Mouse (Mus musculus) heart, adult 8-10 months (tissue): Measurements from ENCODE around the gene Apon. TPM values are rescaled to one million over a fixed set of nuclear protein-coding genes. Genes with fewer than 3 reads are reported as not detected.
"Not testable (repeated sequence)": the region's sequence is repeated elsewhere in the genome, so short reads cannot be mapped to it uniquely, and the experiment has no call there.

Experiments used
- DNase-seq: peaks from one replicate; pipeline ENCODE4 v3.0.0; 2022; ENCODE audit warnings: low spot score
- total RNA-seq, 4 experiments: library from RNA; stranded (reverse); gene quantifications; 2 replicates each; pipeline ENCODE4 v1.2.4; 2022

The Apon gene
- total RNA-seq, 4 experiments from 2014 or later = not detected

DNA sequence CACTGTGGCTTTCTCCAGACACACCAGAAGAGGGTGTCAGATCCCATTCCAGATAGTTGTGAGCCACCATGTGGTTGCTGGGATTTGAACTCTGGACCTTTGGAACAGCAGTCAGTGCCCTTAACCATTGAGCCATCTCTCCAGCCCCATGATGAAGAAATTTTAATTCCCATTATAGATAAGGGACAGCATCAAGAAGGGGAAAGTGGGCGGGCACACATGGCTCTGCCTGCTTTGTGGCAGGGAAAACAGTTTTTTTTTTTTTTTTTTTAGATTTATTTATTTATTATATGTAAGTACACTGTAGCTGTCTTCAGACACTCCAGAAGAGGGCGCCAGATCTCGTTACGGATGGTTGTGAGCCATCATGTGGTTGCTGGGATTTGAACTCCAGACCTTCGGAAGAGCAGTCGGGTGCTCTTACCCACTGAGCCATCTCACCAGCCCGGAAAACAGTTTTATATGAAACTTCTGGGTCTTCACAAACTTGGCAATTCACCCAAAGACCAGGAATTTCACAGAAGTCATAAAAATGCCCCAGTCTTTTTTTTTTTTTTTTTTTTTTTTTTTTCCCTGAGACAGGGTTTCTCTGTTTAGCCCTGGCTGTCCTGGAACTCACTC is 19.0 kb downstream of the Apon start:
- DNase-seq = not testable (repeated sequence)

DNA sequence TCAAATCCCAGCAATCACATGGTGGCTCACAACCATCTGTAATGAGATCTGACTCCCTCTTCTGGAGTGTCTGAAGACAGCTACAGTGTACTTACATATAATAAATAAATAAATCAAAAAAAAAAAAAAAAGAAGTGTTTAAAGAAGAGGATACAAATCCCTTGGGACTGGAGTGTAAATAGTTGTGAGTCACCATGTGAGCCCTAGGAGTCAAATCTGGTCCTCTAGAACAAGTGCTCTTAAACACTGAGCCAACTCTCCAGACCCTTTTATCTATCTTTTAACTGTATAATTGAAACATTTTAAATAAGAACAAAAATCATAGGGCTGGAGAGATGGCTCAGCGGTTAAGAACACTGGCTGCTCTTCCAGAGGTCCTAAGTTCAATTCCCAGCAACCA is 21.5 kb downstream of the Apon start:
- DNase-seq = not testable (repeated sequence)

DNA sequence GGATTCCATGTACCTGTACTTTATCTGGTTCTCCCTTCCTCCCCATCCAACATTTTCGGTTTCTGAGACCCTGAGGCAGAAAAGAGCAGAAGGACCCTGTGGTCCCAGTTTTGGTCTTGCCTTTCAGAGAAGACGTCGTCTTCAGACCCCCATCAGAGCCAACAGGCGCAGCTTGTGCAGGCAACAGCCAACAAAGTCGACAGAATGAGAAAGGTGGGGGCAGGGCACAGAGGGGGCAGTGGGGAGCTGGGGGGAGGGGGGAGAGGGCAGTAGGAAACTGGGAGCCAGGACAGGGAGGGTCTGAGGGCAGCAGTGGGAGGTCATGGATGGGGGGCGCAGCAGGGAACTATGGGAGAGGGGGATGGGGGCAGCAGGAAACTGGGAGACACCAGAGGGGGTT is 24.3 kb downstream of the Apon start:
- no peak for DNase-seq

DNA sequence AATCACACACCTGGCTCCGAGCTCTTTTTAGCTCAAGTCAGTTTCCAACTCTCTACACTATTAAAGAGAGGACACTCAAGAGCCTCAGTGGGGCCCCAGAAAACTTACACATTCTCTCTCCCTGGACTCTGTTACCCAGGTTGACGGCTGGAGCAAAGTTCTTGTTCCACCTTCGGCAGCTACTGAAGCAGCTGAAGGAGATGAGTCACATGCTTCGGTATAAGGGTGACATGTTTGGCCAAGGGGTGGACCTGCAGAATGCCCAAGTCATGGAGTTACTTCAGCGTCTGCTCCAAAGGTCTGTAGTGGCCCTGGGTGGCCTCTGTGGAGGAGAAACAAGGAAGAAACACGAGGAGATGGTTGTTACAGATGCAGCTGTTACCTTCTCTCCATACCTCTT is 27.0 kb downstream of the Apon start:
- DNase-seq = no peak

GRCm38 (mm10) chr10:128281682-128282081 is 27.8 kb downstream of the Apon start:
- DNase-seq = no peak

DNA sequence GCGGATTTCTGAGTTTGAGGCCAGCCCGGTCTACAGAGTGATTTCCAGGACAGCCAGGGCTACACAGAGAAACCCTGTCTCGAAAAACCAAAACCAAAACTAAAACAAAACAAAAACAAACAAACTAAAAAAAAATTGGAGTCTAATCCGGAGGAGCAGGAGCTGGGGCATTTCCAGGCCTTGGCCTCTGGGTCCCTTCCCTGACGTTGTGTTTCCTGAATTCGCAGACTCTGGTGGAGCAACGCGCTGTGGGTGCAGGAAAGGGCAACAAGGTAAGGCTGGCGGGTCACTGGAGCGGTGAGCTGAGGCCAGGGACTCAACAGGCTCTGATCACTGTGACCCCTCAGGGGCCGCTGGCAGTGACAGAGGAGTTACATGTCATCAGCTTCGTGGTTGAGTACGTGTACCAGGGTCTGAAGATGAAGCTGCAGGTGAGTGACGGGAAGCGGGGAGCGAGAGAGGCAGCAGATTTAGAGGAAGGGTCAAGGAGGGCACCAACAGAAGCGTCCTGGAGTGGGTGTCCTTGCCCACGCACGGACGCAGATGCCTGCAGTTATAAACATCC is 29.1 kb downstream of the Apon start:
- DNase-seq = no peak

GRCm38 (mm10) chr10:128283604-128284579 is 30.0 kb downstream of the Apon start:
- DNase-seq = peak; percentile 63

- peak; percentile 47 for DNase-seq
These were observed 36.7 kb downstream of the Apon start for GRCm38 (mm10) chr10:128290594-128290993.

- DNase-seq = no peak
These were observed 42.6 kb downstream of the Apon start for GRCm38 (mm10) chr10:128296370-128297090.

DNA sequence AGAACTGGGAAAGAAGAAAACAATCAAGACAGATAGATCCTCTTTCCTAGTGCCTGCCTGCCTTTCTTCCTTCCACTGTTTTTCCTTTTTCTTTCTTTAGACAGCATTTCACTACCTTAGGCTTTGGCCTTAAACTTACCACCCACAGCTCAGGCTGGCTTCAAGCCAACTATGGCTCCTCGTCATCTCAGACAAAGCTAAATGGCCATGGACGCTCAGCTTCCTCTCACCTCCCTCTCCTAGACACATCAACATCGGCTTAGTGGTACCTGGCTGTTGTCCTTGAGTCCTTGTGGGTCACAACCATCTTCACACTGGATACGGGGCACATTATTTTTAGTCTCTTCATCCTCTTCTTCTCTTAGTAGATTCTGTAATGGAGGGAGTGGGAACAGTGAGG is 43.3 kb downstream of the Apon start:
- DNase-seq = no peak

DNA sequence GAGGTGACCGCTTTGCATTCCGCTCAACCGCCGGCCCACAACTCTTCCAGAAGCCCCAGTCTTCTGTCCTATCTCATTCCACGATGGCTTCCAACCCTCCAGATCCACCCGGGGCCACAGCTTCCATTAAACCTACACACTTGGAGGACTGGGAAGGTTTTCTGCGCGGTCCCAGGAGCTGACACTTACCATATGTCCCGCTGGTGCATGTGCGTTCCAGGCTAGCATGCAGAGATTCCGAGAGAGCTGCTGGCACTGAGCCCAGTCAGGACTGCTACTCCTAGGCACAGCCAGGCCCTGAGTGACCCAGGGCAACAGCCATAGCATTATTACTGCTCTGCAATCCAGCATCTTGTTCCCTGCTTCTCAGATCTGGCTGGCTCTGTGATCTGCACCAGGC is 43.7 kb downstream of the Apon start:
- no peak for DNase-seq

DNA sequence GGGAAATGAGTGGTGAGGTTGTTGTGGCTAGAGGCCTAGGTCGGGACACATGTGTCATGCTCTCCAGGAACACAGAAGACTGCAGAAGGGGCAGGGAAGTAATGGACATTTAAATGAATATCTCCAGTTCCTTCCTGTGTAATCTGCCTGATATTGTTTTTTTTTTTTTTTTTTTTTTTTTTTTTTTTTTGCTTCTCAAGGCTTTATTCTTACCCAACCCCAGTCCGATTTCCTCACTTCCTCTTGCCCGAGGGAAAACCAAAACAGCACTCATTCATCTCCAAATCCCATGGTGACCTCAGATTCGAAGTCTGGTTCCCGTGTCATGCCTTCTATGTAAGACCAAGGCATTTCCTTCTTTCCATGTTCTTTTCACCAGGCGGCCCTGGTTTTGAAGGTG is 44.3 kb downstream of the Apon start:
- no peak for DNase-seq

DNA sequence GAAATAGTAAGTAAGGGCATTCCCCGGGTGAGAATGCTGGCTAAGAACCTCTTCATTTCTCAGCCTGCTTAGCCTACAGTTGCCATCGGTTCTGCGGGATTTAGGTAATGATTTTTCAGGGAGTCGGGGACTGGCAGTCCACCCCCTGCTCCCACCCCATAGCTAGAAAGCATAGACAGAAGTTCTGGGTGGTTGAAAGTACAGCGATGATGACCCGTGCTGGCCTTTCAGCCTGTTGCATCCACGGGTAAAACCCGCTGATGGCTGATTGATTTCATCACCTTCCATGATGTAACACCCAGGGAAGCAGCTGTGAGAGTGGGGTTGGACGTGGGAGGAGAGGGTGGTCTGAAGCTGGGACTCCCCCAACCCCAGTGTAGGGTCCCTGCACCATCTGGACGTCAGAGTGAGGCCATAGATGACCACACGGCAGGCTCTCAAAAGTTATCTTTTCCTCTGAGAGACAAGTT is 44.8 kb downstream of the Apon start, which contains the start of gene Il23a:
Il23a (minus strand) TSS at position 51 of the 470 bp plus-strand sequence.
- DNase-seq = no peak

- no peak for DNase-seq
These were observed 48.5 kb downstream of the Apon start for GRCm38 (mm10) chr10:128302357-128302756.

GRCm38 (mm10) chr10:128302785-128303125 is 48.9 kb downstream of the Apon start:
- DNase-seq = no peak

- DNase-seq = peak; percentile 100
These were observed 49.5 kb downstream of the Apon start, which contains the start of gene Pan2 for GRCm38 (mm10) chr10:128303126-128304021. Gene Pan2 (plus strand): TSS chr10:128303335.
